Mouse (Mus musculus) heart, adult 8-10 months (tissue): ENCODE results near the gene Ttc21a. TPM values are rescaled to one million over a fixed set of nuclear protein-coding genes. Genes with fewer than 3 reads are reported as not detected.

Experiments used
- total RNA-seq, 4 experiments: library from RNA; stranded (reverse); gene quantifications; 2 replicates each; pipeline ENCODE4 v1.2.4; 2022

The Ttc21a gene
- total RNA-seq, 4 experiments from 2014 or later = 0.09 TPM; not detected in 3

Other genes starting within 250 kb of the Ttc21a start
- gene Scn10a, start 218.3 kb upstream of the Ttc21a start, total RNA-seq = 1 to 10 TPM in 1 of 4 experiments, under 1 TPM in 3; 0.65 to 1.0 (median 0.74) TPM
- under 1 TPM in 1 of 4 experiments, not detected in 3; 0.09 TPM for gene Scn11a, start 112.2 kb upstream of the Ttc21a start, total RNA-seq
- 10 to 100 TPM; 22.3 to 25.9 (median 23.6) TPM for gene Wdr48, start 42.7 kb upstream of the Ttc21a start, total RNA-seq
- 10 to 100 TPM; 35.0 to 41.4 (median 37.9) TPM for gene Gorasp1, start within 50 bp of the Ttc21a start, total RNA-seq
- 10 to 100 TPM; 10.9 to 32.1 (median 16.1) TPM for gene Csrnp1, start 47.1 kb downstream of the Ttc21a start, total RNA-seq
- 100 to 1,000 TPM; 130 to 157 (median 141) TPM for gene Xirp1, start 86.0 kb downstream of the Ttc21a start, total RNA-seq
- 1 to 10 TPM in 2 of 4 experiments, under 1 TPM in 2; 0.89 to 1.3 (median 1.1) TPM for gene Cx3cr1, start 132.3 kb downstream of the Ttc21a start, total RNA-seq
- gene Ccr8, start 154.5 kb downstream of the Ttc21a start, total RNA-seq = not detected
- 10 to 100 TPM; 20.0 to 23.2 (median 21.8) TPM for gene Slc25a38, start 172.8 kb downstream of the Ttc21a start, total RNA-seq
- 100 to 1,000 TPM; 429 to 518 (median 467) TPM for gene Rpsa, start 190.1 kb downstream of the Ttc21a start, total RNA-seq
- gene Mobp, start 212.1 kb downstream of the Ttc21a start, total RNA-seq = under 1 TPM in 3 of 4 experiments, not detected in 1; 0.16 to 0.53 (median 0.33) TPM